Mouse (Mus musculus) cerebellum, adult 2 months (tissue): Measurements from ENCODE around the gene Tex261. TPM values are rescaled to one million over a fixed set of nuclear protein-coding genes. Genes with fewer than 3 reads are reported as not detected.
"Not testable (repeated sequence)": the region's sequence is repeated elsewhere in the genome, so short reads cannot be mapped to it uniquely, and the experiment has no call there.

Experiments used
- DNase-seq, 2 experiments: peaks; one replicate each; pipeline ENCODE4 v3.0.0; 2021
- H3K27ac ChIP-seq: fragments of 200-500 bp; 2 replicates; pipeline ENCODE4 v1.5.1; 2012; ENCODE audit warnings: low read length, control low read depth, inconsistent platforms; ENCODE audit not compliant: insufficient read depth
- H3K27me3 ChIP-seq: fragments of 200-500 bp; 2 replicates; pipeline ENCODE4 v1.6.1; 2012; ENCODE audit warnings: inconsistent platforms, mild to moderate bottlenecking, low read length, moderate library complexity; ENCODE audit not compliant: control insufficient read depth, insufficient read depth
- H3K4me1 ChIP-seq: fragments of 200-500 bp; 2 replicates; pipeline ENCODE4 v1.6.1; 2011; ENCODE audit warnings: low read length; ENCODE audit not compliant: control insufficient read depth, insufficient read depth
- H3K4me3 ChIP-seq: fragments of 200-500 bp; replicated peaks from 2 replicates; pipeline ENCODE3; 2011; ENCODE audit warnings: mild to moderate bottlenecking, low read depth, low read length, control low read depth; ENCODE audit not compliant: insufficient read depth
- CTCF ChIP-seq: fragments of 200-500 bp; IDR thresholded peaks from 2 replicates; pipeline ENCODE4 v1.5.1; 2011; ENCODE audit warnings: low read depth, mild to moderate bottlenecking, control low read depth, low read length, moderate library complexity, borderline replicate concordance; ENCODE audit not compliant: insufficient read depth
- POLR2A ChIP-seq: fragments of 200-500 bp; IDR thresholded peaks from 2 replicates; pipeline ENCODE4 v1.6.1; 2011; ENCODE audit warnings: low read length, control low read depth, borderline replicate concordance; ENCODE audit not compliant: insufficient read depth
- WGBS: fragments of 180-500 bp; shearing (Covaris S2); methylation state at CpG from one replicate; pipeline ENCODE4 v1.1.7; 2018; 5-methylcytosine and 5-hydroxymethylcytosine counted together
- polyA plus RNA-seq: library from polyadenylated mRNA; depleted of rRNA; stranded (reverse); fragments of >200 nt; gene quantifications from 2 replicates; pipeline ENCODE4 v1.2.3, GENCODE M21; 2012

Tex261 gene
- polyA plus RNA-seq, 1 experiment: 73.1 TPM

DNA sequence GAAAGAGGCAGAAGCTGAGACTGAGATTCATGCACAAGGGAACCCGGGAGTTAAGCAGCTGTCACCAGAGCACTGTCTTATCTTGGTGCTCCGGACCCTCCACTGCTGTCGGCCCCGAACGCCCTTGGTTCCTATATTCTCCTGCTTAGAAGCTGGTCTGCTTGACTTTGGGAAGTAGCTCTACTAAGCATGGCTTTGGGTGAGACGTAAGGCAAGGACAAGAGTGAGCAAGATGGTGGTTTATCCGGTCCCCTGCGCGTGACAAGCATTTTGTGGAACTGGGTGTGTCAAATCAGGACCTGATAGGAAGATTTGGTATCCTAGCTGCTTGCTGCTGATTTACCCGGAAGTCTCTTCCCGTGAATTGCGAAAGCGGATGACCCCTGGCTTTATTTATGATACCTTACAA, 19.9 kb upstream of the Tex261 start:
- Histone ChIP-seq H3K27me3 (no peaks in the 10 kb centered on the region), H3K27ac (no peak overlapping the region), H3K4me3 (peak overlapping the region; percentile 89), H3K4me1 (peaks cover 5% of the 10 kb centered on the region; the same call in 1 of the 2 replicates)
- no peak for DNase-seq
- TF ChIP-seq CTCF: no peak
- TF ChIP-seq POLR2A: no peak
- WGBS: 6% methylated on average over 13 of the region's 13 CpGs

DNA sequence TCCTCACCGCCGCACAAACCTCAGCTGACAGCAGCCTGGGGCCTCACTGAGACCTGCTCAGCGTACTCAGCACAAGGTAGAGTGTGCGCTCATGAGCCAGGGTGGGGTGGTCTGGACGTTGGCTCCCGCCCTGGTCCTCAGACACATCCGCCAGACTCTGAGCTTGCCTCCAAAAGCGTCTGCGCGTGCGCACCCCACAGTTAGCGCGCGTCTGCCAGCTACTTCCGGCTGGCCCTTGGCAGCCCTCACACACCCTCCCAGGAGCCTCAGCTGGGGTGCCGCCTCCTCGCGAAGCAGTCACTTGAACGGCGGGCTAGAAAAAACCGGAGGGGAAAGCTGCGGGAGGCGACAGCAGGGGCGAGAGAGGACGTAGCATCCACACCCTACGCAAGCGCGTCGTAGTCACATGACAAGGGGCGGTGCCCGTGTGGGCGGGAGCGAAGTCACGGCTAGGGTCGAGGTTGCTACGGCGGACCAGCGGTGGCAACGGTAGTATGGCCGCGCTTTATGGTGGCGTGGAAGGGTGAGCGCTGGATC, 19.2 kb upstream of the Tex261 start, which contains the start of gene Nagk:
Nagk (plus strand) TSS at position 223 of the 537 bp plus-strand sequence.
- TF ChIP-seq CTCF (no peak), POLR2A (peak; percentile 84)
- peak; percentile 87 to 95 for DNase-seq
- H3K27ac ChIP-seq: peak within 1 kb of the TSS; percentile 85
- H3K4me1 ChIP-seq: peaks cover 5% of the 10 kb centered on the region; the same call in 1 of the 2 replicates
- H3K4me3 ChIP-seq: peak within 1 kb of the TSS; percentile 89
- no peaks in the 10 kb centered on the region for H3K27me3 ChIP-seq
- under 1% methylated on average over 43 of the region's 43 CpGs for WGBS

DNA sequence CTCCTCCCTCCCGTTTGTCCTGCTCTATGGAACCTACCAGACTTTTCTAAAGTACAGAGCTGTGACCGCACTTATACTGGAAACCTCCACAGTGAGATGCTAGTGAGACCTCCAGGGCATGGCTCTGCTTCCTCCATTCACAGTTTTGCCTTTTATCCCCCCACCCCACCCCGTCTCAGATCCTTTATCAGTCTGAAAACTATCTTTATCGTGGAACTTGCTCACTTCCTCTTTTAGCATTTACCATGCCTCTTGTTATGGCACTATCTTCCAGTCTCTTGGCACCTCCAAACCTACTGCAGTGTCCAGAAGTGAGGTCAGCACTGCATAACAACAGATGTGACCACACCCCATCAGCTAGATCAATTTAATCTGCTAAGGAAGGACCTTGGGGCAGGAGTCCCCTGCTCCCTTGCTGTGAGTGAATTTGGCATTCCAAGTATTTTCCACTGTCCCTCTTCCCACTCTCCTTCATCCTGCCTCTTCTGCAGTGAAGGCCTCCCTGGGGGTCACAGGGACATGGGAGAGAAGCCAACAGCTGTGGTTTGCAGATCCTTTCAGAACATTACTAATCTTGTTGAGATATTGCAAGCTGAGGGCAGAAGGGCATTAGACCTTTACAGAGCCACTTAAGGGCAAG, 15.8 kb upstream of the Tex261 start:
- H3K27ac ChIP-seq: no peak overlapping the region
- peaks cover 5% of the 10 kb centered on the region; the same call in 1 of the 2 replicates for H3K4me1 ChIP-seq
- no peak for DNase-seq
- no peak overlapping the region for H3K4me3 ChIP-seq
- WGBS: 77% methylated on average over 4 of the region's 4 CpGs
- TF ChIP-seq POLR2A: no peak
- TF ChIP-seq CTCF: no peak
- no peaks in the 10 kb centered on the region for H3K27me3 ChIP-seq

DNA sequence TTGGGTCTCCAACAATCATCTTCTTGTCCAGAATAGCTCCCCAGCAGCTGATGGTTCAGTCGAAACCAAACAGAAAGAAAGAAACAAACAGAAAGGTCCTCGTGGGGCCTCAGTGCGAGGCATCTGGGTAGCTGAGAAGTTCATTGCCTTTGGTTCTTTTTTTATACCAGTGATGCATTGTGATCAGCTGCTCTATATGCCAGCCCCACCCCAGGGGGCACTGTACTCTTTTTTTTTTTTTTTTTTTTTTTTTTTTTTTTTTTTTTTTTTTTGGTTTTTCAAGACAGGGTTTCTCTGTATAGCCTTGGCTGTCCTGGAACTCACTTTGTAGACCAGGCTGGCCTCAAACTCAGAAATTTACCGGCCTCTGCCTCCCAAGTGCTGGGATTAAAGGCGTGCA, 14.9 kb upstream of the Tex261 start:
- WGBS: 83% methylated on average over 5 of the region's 5 CpGs
- not testable (repeated sequence) for H3K27ac ChIP-seq, DNase-seq, H3K4me1 ChIP-seq, H3K4me3 ChIP-seq, H3K27me3 ChIP-seq

DNA sequence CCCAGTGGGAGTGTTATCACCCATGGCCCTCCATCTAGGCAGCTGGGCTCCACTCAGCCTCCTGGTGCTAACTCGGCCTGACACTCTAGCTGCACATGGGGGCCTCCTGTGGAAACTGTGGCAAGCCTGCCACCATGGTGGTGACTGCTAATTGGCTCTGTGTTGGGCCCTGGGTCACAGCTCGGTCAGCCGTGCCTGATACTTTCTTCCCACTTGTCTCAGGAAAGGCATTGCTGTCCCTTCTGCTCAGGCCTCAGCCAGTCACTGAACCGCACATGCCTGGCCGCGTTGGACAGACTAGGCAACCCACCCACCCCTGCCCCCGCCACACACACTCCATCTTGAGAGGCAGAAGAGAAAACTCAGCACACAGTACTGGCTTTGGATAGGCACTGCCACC, 12.9 kb upstream of the Tex261 start:
- TF ChIP-seq CTCF (no peak), POLR2A (no peak)
- H3K27me3 ChIP-seq: no peaks in the 10 kb centered on the region
- 40% methylated on average over 7 of the region's 7 CpGs for WGBS

DNA sequence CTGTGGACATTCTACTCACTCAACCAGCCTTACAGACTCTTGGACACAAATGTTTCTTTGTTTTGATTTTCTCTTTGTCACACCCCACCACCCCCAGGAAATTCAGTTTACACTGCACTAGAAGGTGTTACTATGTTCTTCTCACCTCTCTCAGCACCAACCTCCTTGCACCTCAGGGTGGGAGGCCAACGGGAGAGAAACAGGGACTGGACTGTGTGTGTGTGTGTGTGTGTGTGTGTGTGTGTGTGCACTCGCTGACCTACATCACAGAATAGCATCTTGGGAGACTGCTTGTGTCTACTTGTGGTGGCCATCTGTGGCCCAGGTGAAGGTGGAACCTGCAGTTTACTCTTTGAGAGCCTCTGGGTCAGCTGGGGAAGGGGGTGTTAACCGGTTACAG, 10.8 kb upstream of the Tex261 start:
- H3K4me3 ChIP-seq: no peak overlapping the region
- WGBS: 80% methylated on average over 3 of the region's 3 CpGs
- DNase-seq: no peak
- no peak overlapping the region for H3K27ac ChIP-seq
- H3K4me1 ChIP-seq: no peaks in the 10 kb centered on the region
- no peak for TF ChIP-seq POLR2A
- TF ChIP-seq CTCF: no peak
- H3K27me3 ChIP-seq: no peaks in the 10 kb centered on the region

More for the DNA sequence above, 12.9 kb upstream of the Tex261 start:
- H3K4me3 ChIP-seq: no peak overlapping the region
- no peaks in the 10 kb centered on the region; the same call in 1 of the 2 replicates for H3K4me1 ChIP-seq
- no peak for DNase-seq
- no peak overlapping the region for H3K27ac ChIP-seq

DNA sequence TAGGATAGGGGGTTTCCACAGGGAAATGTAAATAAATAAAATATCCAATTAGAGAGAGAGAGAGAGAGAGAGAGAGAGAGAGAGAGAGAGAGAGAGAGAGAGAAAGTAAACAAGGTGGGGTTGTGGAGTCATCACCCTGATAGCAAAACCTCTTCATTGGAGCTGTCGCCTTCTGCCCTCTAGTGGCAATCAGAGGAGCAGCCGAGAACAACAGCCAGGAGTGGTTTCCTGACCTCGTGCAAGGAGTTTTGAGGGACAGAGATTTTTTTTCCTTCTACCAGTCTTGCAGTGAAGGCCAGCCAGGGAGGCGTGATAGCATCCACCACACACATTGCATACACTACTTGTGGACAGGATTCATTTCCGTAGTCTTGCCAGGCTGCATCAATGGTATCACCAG, 3.4 kb upstream of the Tex261 start:
- H3K27me3 ChIP-seq: no peaks in the 10 kb centered on the region
- H3K27ac ChIP-seq: no peak overlapping the region
- H3K4me3 ChIP-seq: no peak overlapping the region
- DNase-seq: peak; percentile 49 to 50
- H3K4me1 ChIP-seq: peaks cover 5% of the 10 kb centered on the region; the same call in 1 of the 2 replicates
- WGBS: 9% methylated on average over 5 of the region's 5 CpGs
- TF ChIP-seq CTCF (peak; percentile 67), POLR2A (no peak)

DNA sequence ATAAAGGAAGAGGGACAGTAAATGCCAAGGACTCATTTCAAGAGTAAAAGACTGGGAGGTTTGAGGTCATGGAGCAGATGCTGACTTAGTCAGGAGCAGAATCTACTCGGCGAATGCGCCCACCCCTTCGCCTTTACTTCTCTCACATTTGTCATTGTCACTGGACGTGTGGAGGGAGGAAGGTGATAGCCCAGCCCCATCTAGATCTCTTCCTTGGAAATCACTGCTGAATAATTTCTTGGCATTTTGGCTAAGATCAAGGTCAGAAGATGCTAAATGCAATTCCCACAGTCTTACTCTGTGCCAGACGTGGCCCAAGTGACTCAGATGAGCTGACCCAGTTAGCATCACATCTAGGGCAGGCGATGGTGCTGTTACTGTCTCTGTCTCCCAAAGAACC, 2.7 kb upstream of the Tex261 start:
- WGBS: 88% methylated on average over 7 of the region's 7 CpGs
- TF ChIP-seq POLR2A (no peak), CTCF (no peak)
- Histone ChIP-seq H3K4me1 (peaks cover 10% of the 10 kb centered on the region; the same call in 1 of the 2 replicates), H3K27ac (no peak overlapping the region), H3K27me3 (no peaks in the 10 kb centered on the region), H3K4me3 (no peak overlapping the region)
- peak in 1 of 2 experiments; percentile 31 for DNase-seq
